Mouse (Mus musculus) liver, embryonic 15.5 days (tissue): ENCODE measurements around the gene Hist1h2bn. TPM values are rescaled to one million over a fixed set of nuclear protein-coding genes. Genes with fewer than 3 reads are reported as not detected.
A peak's percentile ranks its signal among the peaks of the same experiment; 100 is the strongest.
"Not testable (repeated sequence)": the region's sequence is repeated elsewhere in the genome, so short reads cannot be mapped to it uniquely, and the experiment has no call there.

ENCODE experiments used
- ATAC-seq: fragments of 200-750 bp; cut with Nextera tagmentation; 2 replicates; pipeline ENCODE4 v1.8.0; 2017; ENCODE audit warnings: moderate number of reproducible peaks, mild to moderate bottlenecking, moderate library complexity; ENCODE audit not compliant: insufficient read depth
- H3K27ac ChIP-seq: fragments of 300-500 bp; sonication (generic); replicated peaks from 2 replicates; pipeline ENCODE4 v1.5.1; 2015; ENCODE audit warnings: mild to moderate bottlenecking, inconsistent platforms
- H3K27me3 ChIP-seq: fragments of 300-500 bp; sonication (generic); 2 replicates; pipeline ENCODE4 v1.6.1; 2015; ENCODE audit warnings: mild to moderate bottlenecking, inconsistent platforms
- H3K36me3 ChIP-seq: fragments of 300-500 bp; sonication (generic); replicated peaks from 2 replicates; pipeline ENCODE4 v1.6.1; 2015; ENCODE audit warnings: moderate library complexity, mild to moderate bottlenecking, inconsistent platforms
- H3K4me1 ChIP-seq: fragments of 300-500 bp; sonication (generic); replicated peaks from 2 replicates; pipeline ENCODE4 v1.6.1; 2015; ENCODE audit warnings: inconsistent platforms
- H3K4me2 ChIP-seq: fragments of 300-500 bp; sonication (generic); 2 replicates; pipeline ENCODE4 v1.6.1; 2015; ENCODE audit warnings: moderate library complexity, mild to moderate bottlenecking, inconsistent platforms
- H3K4me3 ChIP-seq: fragments of 300-500 bp; sonication (generic); replicated peaks from 2 replicates; pipeline ENCODE4 v1.5.1; 2015; ENCODE audit warnings: mild to moderate bottlenecking, inconsistent platforms
- H3K9ac ChIP-seq: fragments of 300-500 bp; sonication (generic); 2 replicates; pipeline ENCODE4 v1.6.1; 2015; ENCODE audit warnings: moderate library complexity, mild to moderate bottlenecking, inconsistent platforms
- H3K9me3 ChIP-seq: fragments of 300-500 bp; sonication (generic); replicated peaks from 2 replicates; pipeline ENCODE4 v1.6.1; 2016; ENCODE audit warnings: inconsistent platforms
- WGBS: fragments of 180-500 bp; shearing (Covaris S2); methylation state at CpG from one replicate; pipeline ENCODE4 v1.1.7; 2015; ENCODE audit warnings: mixed read lengths; ENCODE audit not compliant: insufficient replicate concordance; 5-methylcytosine and 5-hydroxymethylcytosine counted together
- polyA plus RNA-seq: library from polyadenylated mRNA; unstranded; fragments of >200 nt; fragmentation: Nextera tagmentation; extraction: Ambion mirVana; gene quantifications from 2 replicates; pipeline ENCODE4 v1.2.1, GENCODE M21; 2015

Hist1h2bn gene
- polyA plus RNA-seq, 1 experiment from 2014 or later = 11.2 TPM

DNA sequence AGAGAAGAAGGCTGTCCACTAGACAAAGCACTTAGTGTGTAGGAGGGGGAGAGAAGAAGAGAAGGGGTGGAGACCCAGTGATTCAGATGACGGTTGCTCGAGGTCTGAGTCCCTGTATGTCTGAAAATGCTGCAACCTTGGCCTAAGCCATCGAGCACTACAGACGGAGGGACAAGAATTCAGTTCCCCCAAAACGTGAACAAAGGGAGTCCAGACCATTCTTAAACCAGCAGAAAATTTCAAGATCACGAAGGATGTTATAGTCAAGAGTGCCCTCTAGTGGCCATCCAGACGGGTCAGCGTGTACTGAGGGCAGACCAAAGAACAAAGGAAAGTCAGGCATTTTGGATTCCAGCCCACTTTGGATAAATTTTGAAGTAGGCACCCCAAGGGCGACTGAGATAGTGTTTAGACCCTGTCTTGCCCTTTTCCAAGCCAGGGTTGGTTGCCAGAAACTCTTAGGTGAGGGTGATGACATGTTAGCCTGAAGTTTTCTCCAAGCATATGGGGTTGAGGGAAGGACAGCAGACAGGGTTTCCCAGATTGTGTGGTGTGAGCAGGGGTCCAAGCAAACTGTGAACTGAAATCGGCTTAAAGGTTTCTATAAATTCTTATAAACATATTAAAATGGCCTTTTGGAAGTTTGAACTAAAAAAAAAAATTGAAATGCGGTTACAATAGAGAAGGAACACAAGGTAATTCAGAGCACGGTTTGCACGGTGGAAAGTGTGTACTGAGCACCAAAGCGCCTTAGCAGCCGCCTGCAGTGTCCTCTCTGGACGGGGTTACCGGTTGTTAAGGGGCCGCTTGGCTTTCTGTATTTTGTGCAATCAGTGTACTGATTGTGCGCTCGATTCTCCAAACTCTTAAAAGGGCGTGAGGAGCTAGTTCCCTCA, 19.7 kb upstream of the Hist1h2bn start:
- H3K36me3 ChIP-seq = 0 out of 2 replicates have a peak, but pooled peaks cover 3% of the 10 kb centered on the region
- peak overlapping the region; percentile 92 for H3K27ac ChIP-seq
- peak overlapping the region; percentile 85 for H3K4me2 ChIP-seq
- WGBS = under 1% methylated on average over 21 of the region's 21 CpGs
- H3K4me1 ChIP-seq = peaks cover 36% of the 10 kb centered on the region
- peak overlapping the region; percentile 63 for H3K9ac ChIP-seq
- no peaks in the 10 kb centered on the region for H3K9me3 ChIP-seq
- no peaks in the 10 kb centered on the region for H3K27me3 ChIP-seq
- H3K4me3 ChIP-seq = peak overlapping the region; percentile 59
- ATAC-seq = peak; percentile 64

DNA sequence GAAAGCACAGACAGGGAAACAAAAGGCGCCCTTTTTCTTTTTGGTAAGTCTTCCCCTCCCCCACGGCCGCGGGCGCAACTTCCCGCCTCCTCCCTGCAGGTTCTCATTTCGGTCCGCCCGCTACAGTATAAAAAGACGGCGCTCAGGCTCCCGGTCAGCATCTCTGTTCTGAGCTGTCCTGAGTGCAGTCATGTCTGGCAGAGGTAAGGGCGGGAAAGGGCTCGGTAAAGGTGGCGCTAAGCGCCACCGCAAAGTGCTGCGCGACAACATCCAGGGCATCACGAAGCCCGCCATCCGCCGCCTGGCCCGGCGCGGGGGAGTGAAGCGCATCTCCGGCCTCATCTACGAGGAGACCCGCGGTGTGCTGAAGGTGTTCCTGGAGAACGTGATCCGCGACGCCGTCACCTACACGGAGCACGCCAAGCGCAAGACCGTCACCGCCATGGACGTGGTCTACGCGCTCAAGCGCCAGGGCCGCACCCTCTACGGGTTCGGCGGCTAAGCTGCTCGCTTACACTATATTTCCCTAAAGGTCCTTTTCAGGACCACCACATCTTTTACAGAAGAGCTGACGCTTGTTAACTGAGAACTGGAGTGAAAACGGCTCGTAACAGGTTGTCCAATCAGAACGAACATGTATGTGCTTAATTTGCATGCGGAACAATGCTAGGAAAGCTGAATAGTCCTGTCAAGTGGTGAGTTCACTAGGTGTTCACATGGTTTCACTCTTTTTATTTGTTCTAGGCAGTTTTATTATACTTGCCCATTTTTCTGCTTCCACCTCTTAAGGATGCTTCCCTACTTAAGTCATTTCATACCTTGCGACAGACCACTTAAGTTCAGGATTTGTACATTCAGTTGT, 18.8 kb upstream of the Hist1h2bn start, which contains the start of gene Hist1h4j:
Gene Hist1h4j, plus strand, starts transcription at position 159 of the 862 bp plus-strand sequence.
- WGBS = under 1% methylated on average over 49 of the region's 56 CpGs
- peak within 1 kb of the TSS; percentile 92 for H3K27ac ChIP-seq
- H3K9me3 ChIP-seq, H3K27me3 ChIP-seq, H3K36me3 ChIP-seq: not testable (repeated sequence)
- H3K4me2 ChIP-seq = peak within 1 kb of the TSS; percentile 85
- H3K4me3 ChIP-seq = peak within 1 kb of the TSS; percentile 59
- H3K4me1 ChIP-seq = peaks cover 36% of the 10 kb centered on the region
- peak within 1 kb of the TSS; percentile 63 for H3K9ac ChIP-seq
- ATAC-seq = peak; percentile 90

DNA sequence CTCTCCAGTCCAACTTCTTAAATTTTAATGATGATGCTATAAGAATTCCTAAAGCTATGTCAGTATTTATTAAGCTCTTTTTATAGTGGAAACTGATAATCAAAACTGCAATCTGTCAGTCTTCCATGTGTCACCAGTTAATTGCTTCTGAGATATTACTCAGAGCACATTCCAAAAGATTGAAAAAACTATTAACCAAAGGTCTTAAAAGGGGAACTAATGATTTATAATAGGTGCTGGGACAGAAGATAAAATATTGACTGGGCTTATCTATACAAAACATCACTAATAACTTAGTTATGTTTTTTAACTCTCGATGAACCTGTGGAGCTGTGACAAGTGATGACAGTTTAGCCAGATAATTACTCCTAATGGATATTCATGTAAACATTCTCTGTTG, 8.9 kb upstream of the Hist1h2bn start:
- WGBS = 19% methylated on average over 1 of the region's 1 CpGs
- Histone ChIP-seq H3K27me3 (no peaks in the 10 kb centered on the region), H3K4me1 (peaks cover 31% of the 10 kb centered on the region), H3K27ac (no peak overlapping the region), H3K4me2 (no peak overlapping the region), H3K9me3 (no peaks in the 10 kb centered on the region), H3K4me3 (no peak overlapping the region), H3K36me3 (0 out of 2 replicates have a peak, but pooled peaks cover 9% of the 10 kb centered on the region), H3K9ac (no peak overlapping the region)
- no peak for ATAC-seq

DNA sequence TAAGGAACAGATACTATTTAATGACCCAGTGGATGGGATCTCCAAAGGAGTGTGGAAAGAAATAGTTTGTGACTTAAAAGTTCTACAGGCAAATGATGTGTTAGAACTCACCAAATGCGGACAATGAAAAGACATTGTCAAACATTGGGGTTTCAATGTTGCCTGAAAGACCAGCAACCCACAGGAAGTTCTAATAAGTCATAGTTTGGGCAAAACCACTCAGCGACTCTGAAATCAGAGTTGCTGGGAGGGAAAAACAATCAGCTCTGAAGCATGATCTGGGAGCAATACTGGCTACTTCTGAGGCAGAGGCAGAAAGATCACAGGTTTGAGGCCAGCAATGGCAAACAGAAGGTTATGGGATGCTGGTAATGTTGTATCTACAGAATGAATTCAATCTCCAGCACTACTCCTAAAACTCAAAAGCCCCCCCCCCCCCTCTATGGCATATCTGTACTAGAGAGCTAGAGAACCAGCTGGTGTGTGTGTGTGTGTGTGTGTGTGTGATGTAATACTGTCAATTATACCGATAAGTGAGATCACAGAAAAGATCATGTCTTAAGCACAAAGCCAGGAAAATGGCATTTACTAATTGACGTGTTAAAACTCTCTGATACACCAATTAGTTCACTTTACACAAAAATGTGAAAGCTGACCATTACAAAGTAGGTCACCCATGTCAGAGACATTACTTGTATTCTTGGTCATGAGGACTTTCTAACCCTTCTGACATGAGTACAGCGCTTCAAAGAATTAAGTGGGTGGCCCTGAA, 4.3 kb upstream of the Hist1h2bn start:
- Histone ChIP-seq H3K4me3 (peak overlapping the region; percentile 69), H3K36me3 (0 out of 2 replicates have a peak, but pooled peaks cover 9% of the 10 kb centered on the region), H3K27ac (peak overlapping the region; percentile 95), H3K4me2 (peak overlapping the region; percentile 77), H3K9ac (peak overlapping the region; percentile 79), H3K9me3 (no peaks in the 10 kb centered on the region), H3K27me3 (no peaks in the 10 kb centered on the region), H3K4me1 (peaks cover 45% of the 10 kb centered on the region)
- ATAC-seq = no peak
- 1% methylated on average over 5 of the region's 5 CpGs for WGBS

DNA sequence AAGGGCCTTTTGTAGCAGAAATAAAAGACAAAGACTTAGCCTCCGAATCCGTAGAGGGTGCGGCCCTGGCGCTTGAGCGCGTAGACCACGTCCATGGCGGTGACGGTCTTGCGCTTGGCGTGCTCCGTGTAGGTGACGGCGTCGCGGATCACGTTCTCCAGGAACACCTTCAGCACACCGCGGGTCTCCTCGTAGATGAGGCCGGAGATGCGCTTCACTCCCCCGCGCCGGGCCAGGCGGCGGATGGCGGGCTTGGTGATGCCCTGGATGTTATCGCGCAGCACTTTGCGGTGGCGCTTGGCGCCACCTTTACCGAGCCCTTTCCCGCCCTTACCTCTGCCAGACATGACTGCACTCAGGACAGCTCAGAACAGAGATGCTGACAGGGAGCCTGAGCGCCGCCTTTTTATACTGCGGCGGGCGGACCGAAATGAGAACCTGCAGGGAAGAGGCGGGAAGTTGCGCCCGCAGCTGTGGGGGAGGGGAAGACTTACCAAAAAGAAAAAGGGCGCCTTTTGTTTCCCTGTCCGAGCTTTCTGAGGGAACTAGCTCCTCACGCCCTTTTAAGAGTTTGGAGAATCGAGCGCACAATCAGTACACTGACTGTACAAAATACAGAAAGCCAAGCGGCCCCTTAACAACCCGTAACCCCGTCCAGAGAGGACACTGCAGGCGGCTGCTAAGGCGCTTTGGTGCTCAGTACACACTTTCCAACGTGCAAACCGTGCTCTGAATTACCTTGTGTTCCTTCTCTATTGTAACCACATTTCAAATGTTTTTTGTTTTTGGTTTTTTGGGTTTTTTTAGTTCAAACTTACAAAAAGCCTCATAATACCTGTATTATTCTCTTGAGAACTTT, 3.5 kb upstream of the Hist1h2bn start, which contains the start of gene Hist1h4k:
Gene Hist1h4k, minus strand, starts transcription at position 347 of the 859 bp plus-strand sequence.
- Histone ChIP-seq H3K4me3 (peak within 1 kb of the TSS; percentile 69), H3K4me2 (peak within 1 kb of the TSS; percentile 77), H3K9ac (peak within 1 kb of the TSS; percentile 79), H3K27ac (peak within 1 kb of the TSS; percentile 99), H3K4me1 (peaks cover 44% of the 10 kb centered on the region)
- under 1% methylated on average over 45 of the region's 56 CpGs for WGBS
- not testable (repeated sequence) for H3K27me3 ChIP-seq, H3K9me3 ChIP-seq, H3K36me3 ChIP-seq
- peak; percentile 47 for ATAC-seq

DNA sequence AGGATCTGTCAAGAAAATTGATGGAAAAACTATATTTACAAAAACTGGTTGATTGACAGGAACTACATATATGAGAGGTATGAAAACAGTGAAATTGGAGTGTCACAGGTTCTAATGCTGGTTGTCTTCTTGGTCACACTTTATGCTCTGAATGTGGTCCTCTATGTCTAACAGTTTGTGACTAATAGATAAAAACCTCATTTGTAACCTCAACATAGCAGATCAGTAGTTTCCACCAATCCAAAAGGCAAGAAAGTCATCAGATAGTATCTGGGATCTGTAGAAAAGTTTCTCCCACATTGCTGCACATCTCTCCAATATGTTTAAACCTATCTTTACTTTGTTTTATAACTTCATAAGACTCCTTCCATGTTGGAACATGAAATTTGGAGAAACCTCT, 2.5 kb upstream of the Hist1h2bn start:
- 0 out of 2 replicates have a peak, but pooled peaks cover 7% of the 10 kb centered on the region for H3K36me3 ChIP-seq

DNA sequence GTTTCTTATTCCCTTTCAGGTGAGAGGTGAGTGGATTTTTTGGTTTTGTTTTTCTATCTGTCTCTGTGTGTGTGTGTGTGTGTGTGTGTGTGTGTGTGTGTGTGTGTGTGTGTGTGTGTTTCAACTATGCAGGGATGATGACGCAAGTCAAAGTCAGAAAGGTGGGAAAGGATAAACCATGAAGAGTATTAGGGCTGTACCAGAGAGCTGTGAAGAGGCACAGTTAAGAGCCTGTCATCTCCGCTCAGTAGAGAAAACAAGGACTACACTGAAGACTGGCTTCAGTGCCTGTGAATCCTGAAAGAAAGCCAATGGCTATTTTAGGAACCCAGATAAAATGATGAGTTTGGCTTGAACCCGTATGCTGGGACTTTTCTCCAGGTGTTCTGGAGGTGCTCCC, 2.1 kb upstream of the Hist1h2bn start:
- Histone ChIP-seq H3K9ac (peak overlapping the region; percentile 62), H3K36me3 (0 out of 2 replicates have a peak, but pooled peaks cover 4% of the 10 kb centered on the region), H3K4me3 (peak overlapping the region; percentile 57), H3K27me3 (no peaks in the 10 kb centered on the region), H3K9me3 (no peaks in the 10 kb centered on the region), H3K4me1 (peaks cover 42% of the 10 kb centered on the region), H3K4me2 (peak overlapping the region; percentile 74), H3K27ac (peak overlapping the region; percentile 99)
- WGBS = 35% methylated on average over 3 of the region's 3 CpGs
- no peak for ATAC-seq

More for the DNA sequence above, 2.5 kb upstream of the Hist1h2bn start:
- peaks cover 42% of the 10 kb centered on the region for H3K4me1 ChIP-seq
- no peaks in the 10 kb centered on the region for H3K27me3 ChIP-seq
- no peaks in the 10 kb centered on the region for H3K9me3 ChIP-seq
- H3K27ac ChIP-seq = peak overlapping the region; percentile 99
- H3K4me3 ChIP-seq = peak overlapping the region; percentile 57
- H3K4me2 ChIP-seq = peak overlapping the region; percentile 74
- ATAC-seq = no peak
- peak overlapping the region; percentile 62 for H3K9ac ChIP-seq

DNA sequence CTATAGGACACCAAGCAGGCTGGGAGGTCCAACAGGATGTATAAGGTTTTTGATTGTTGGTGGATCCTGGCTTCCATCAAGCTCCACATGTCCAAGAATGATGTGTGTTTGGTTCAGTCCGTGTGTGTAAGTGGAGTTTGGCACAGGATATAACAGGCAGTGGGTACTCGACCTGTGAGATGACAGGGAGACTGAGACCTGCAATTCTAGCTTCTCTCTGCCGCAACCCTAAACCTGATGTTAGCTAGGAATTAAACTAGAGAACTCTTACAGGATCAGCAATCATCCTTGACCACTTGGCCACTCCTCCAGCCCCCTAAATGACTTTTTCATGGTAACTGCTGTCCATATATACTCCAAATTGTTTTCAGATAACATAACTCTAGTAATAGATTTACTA, 1.6 kb upstream of the Hist1h2bn start:
- Histone ChIP-seq H3K4me1 (peaks cover 38% of the 10 kb centered on the region), H3K27ac (peak overlapping the region; percentile 99), H3K9me3 (no peaks in the 10 kb centered on the region), H3K36me3 (0 out of 2 replicates have a peak, but pooled peaks cover 2% of the 10 kb centered on the region), H3K4me3 (peak overlapping the region; percentile 57), H3K9ac (peak overlapping the region; percentile 62), H3K27me3 (no peaks in the 10 kb centered on the region), H3K4me2 (peak overlapping the region; percentile 74)
- whole genome bisulfite sequencing = 26% methylated on average over 3 of the region's 3 CpGs
- ATAC-seq = no peak

DNA sequence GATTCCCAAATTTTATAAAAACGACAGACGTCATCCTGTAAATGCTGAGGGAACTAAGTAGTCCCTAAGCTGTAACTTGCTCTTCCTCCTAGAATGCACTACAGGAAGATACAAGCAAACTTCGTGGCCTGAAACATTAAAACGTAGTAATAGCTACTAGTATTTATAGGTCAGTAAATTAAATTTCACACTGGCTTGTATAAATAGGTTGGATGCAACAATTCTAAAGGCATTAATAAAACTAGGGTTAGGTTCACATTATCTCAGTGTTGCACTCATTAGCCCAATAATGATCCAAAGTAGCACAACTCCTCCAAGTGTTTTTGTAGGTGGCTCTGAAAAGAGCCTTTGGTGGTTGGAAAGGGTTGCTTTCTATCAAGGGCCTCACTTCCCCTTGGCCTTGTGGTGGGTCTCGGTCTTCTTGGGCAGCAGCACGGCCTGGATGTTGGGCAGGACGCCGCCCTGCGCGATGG, 836 bp upstream of the Hist1h2bn start:
- 0% methylated on average over 10 of the region's 10 CpGs for WGBS
- Histone ChIP-seq H3K9ac (peak overlapping the region; percentile 62), H3K27me3 (no peaks in the 10 kb centered on the region), H3K36me3 (0 out of 2 replicates have a peak, but pooled peaks cover 2% of the 10 kb centered on the region), H3K9me3 (no peaks in the 10 kb centered on the region), H3K4me1 (peaks cover 39% of the 10 kb centered on the region), H3K4me3 (peak overlapping the region; percentile 57), H3K27ac (peak overlapping the region; percentile 99), H3K4me2 (peak overlapping the region; percentile 74)
- ATAC-seq = no peak
